Mouse (Mus musculus) left cerebral cortex, postnatal 10 days (tissue): ENCODE results near the gene Tada2a. TPM values are rescaled to one million over a fixed set of nuclear protein-coding genes. Genes with fewer than 3 reads are reported as not detected.

Source experiments
- DNase-seq, 2 experiments: peaks; one replicate each; pipeline ENCODE4 v3.0.0; 2021 to 2022; ENCODE audit warnings: low spot score in 2 of 2, mixed read lengths in 1 of 2; ENCODE audit errors: extremely low spot score in 1 of 2
- intact Hi-C: fragments of 180-260 bp; cut with DNase I; formaldehyde crosslinking; loops from one replicate; pipeline ENCODE4 v1.15.1; 2025
- total RNA-seq, 2 experiments: library from RNA; stranded (reverse); gene quantifications; 2 replicates each; pipeline ENCODE4 v1.2.3; 2021

Tada2a gene
- 10 to 100 TPM; 37.8 to 39.6 TPM for total RNA-seq

GRCm38 (mm10) chr11:84128943-84129798, at the start of gene Tada2a, which contains the start of gene Acaca:
Tada2a (minus strand) TSS chr11:84129600.
Acaca (plus strand) TSS chr11:84129672.
- intact Hi-C loops = no loop called here
- peak; percentile 48 to 87 for DNase-seq

- intact Hi-C loops = loop anchor here (5.0 kb wide), 1 partner anchor 46 kb away; no protein-coding TSS in a partner anchor
- no peak for DNase-seq
These were observed 49.2 kb upstream of the Tada2a start for GRCm38 (mm10) chr11:84178571-84178970.

GRCm38 (mm10) chr11:84172539-84173435, 43.4 kb upstream of the Tada2a start:
- intact Hi-C loops = no loop called here
- DNase-seq = no peak

- peak; percentile 44 to 46 for DNase-seq
- intact Hi-C loops = no loop called here
These were observed 39.4 kb upstream of the Tada2a start for GRCm38 (mm10) chr11:84168701-84169288.

GRCm38 (mm10) chr11:84167046-84167526, 37.7 kb upstream of the Tada2a start, which contains the start of gene Gm11437:
Gm11437 (minus strand) TSS chr11:84167476.
- DNase-seq = no peak
- intact Hi-C loops = no loop called here

GRCm38 (mm10) chr11:84164561-84164960, 35.2 kb upstream of the Tada2a start:
- intact Hi-C loops = no loop called here
- no peak for DNase-seq

- DNase-seq = no peak
- intact Hi-C loops = no loop called here
These were observed 34.7 kb upstream of the Tada2a start for GRCm38 (mm10) chr11:84164123-84164522.

GRCm38 (mm10) chr11:84156535-84157262, 27.3 kb upstream of the Tada2a start:
- intact Hi-C loops = no loop called here
- no peak for DNase-seq

GRCm38 (mm10) chr11:84150884-84151283, 21.5 kb upstream of the Tada2a start:
- intact Hi-C loops = no loop called here

GRCm38 (mm10) chr11:84146081-84146480, 16.7 kb upstream of the Tada2a start:
- DNase-seq = no peak
- intact Hi-C loops = no loop called here

More at GRCm38 (mm10) chr11:84150884-84151283, 21.5 kb upstream of the Tada2a start:
- DNase-seq = no peak

GRCm38 (mm10) chr11:84145201-84145798, 15.9 kb upstream of the Tada2a start:
- intact Hi-C loops = no loop called here
- no peak for DNase-seq

GRCm38 (mm10) chr11:84141752-84142151, 12.4 kb upstream of the Tada2a start:
- intact Hi-C loops = no loop called here
- DNase-seq = peak; percentile 38 to 53

- intact Hi-C loops = no loop called here
These were observed 7.1 kb upstream of the Tada2a start for GRCm38 (mm10) chr11:84136453-84136852.

GRCm38 (mm10) chr11:84134331-84134860, 5.0 kb upstream of the Tada2a start:
- intact Hi-C loops = loop anchor here (5.0 kb wide), 1 partner anchor 43 kb away; no protein-coding TSS in a partner anchor
- DNase-seq = no peak

More at GRCm38 (mm10) chr11:84136453-84136852, 7.1 kb upstream of the Tada2a start:
- no peak for DNase-seq

- no peak for DNase-seq
- intact Hi-C loops = loop anchor here (5.0 kb wide), 1 partner anchor 48 kb away; no protein-coding TSS in a partner anchor
These were observed 392 bp upstream of the Tada2a start for GRCm38 (mm10) chr11:84129799-84130185.

GRCm38 (mm10) chr11:84127977-84128376, 1.4 kb downstream of the Tada2a start:
- intact Hi-C loops = no loop called here
- no peak for DNase-seq
